Mouse (Mus musculus): ENCODE measurements around the gene B3galt1.

DNA sequence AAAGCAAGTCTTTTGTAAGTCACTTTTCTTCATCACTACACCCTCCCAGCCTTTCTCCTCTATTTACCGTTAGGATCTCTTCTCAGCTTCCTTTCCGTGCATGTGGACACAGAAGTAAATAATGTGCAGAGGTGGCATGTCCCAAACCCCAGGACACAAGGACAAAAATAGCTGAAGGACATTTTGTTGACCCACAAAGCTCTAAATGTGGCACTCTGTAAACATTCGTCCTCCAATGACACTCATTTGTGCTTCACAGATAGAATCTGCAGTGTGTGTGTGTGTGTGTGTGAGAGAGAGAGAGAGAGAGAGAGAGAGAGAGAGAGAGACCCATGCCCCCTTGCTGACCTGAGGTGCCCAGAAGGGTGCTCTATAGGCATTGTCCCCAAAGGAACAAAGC is 419.5 kb downstream of the B3galt1 start:
- TF ChIP-seq GATA1 (IDR thresholded peaks at IDR 0.05; ENCODE audit: borderline replicate concordance, low read length) (no peak), FLI1 (IDR thresholded peaks at IDR 0.05; ENCODE audit: low read length) (no peak)
